Mouse (Mus musculus) A20 (cell line): ENCODE data around the gene Mrtfb.
"Not testable (repeated sequence)": the region's sequence is repeated elsewhere in the genome, so short reads cannot be mapped to it uniquely, and the experiment has no call there.

ENCODE experiments used
- DNase-seq: peaks from one replicate; pipeline ENCODE4 v3.0.0-alpha.2; 2011; ENCODE audit warnings: low read depth, low spot score

The Mrtfb gene

GRCm38 (mm10) chr16:13276258-13276657 lies 20.0 kb downstream of the Mrtfb start:
- DNase-seq: no peak

DNA sequence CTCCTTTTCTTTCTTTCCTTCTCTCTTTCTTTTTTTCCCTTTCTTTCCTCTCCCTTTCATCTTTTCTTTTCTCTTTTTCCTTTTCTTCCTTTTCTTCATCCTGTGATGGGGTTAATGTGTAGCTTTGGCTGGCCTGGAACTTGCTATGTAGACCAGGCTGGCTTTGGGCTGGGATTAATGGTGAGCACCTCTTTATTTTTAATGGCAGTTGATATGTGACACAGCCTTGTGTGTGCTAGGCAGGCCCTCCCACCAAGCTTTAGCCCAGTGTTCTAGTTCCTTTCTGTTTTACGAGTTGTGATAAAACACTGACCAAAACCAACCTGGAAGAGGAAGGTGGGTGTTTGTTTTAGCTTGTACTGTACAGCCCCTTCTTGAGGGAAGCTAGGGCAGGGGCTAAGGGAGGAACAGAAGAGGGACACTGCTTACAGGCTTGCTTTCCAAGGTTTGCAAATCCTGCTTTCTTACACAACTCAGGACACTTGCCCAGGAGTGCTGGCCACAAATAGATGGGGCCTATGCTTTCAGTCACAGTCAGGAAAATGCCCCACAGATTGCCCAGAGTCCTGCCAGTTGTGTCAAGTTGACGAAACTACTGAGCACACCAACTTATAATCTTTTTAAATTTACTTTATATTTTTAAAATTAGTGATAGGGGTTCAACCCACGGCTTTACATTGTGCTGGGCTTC lies 20.6 kb downstream of the Mrtfb start:
- DNase-seq: no peak

GRCm38 (mm10) chr16:13286425-13286824 lies 30.1 kb downstream of the Mrtfb start:
- DNase-seq: peak; percentile 60

- no peak for DNase-seq
Observed at GRCm38 (mm10) chr16:13297860-13298259, 41.6 kb downstream of the Mrtfb start.

DNA sequence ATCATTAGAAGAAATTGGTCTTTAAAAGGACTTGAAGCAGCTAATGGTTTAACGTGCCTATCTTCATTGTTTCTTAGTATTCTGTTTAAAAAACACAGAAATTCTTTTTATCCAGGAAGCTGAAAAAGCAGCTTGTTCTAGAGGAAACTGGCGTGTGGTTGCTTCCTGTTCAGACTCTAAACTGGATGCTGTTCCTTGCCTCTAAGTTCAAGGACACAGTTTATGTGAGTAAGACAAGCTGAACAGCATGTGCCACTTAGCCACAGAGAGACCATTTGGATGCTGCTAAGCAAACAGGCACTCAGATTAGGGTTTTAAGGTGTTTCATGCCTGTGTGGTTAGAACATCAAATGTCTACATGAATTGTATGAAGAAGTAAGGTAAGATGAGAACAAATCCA lies 42.7 kb downstream of the Mrtfb start:
- no peak for DNase-seq

DNA sequence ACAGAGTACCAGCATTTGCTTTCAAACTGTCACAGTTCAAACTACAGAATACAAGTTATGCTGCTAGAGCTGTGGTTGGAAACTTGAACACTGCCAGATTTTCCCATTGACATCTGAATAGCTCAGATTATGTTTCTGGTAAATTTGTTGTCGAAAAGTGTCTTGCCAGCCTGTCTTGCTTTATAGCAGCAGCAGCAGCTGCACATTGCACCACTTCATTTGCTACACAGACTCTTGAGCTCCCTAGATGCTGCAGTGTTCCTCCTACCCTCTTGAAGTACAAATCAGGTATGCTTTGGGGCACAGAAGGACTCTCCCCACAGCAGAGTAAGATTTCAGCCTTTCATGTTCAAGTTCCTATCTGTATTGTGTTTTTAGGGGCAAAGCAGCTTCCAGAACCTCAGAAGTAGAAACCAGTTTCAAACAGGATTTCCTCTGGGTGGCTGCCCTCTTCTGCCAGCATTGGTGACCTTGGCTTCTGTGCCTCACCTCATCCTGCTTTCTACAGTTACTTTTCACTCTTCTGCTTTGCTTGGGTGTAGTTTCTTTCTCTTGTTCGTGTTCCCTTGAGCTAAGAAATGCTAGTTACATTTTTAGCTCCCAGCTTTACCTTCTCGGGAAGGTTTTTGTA lies 49.9 kb downstream of the Mrtfb start:
- DNase-seq: no peak

DNA sequence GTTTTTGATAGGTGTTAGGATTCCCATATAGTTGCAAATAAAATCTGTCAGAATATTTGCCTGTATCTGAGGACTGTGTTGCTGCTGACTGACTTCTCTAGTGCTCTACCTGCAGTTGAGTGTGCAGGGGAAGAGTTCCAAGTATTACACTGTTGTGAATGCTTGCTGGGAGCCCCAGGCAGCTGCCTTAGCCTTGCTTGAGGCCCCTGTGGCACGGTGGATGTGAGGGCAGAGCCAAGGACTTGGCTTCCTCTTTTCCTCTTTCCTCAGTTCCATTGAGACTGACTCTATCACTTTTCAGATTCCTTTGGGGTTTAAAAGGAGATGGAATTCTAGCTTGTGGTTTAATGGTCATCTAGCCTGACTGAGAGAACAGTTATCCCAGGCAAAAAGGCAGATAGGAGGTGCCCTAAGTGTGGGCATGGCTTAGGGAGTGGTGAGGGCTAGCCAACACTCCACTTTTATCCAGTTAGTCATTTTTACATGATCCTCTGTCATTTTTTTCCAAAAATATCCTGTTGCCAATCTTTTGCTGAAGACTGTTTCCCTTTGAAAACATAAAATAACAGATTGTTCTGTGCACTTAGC lies 53.9 kb downstream of the Mrtfb start:
- no peak for DNase-seq

- no peak for DNase-seq
Observed at GRCm38 (mm10) chr16:13311374-13311773, 55.1 kb downstream of the Mrtfb start.

DNA sequence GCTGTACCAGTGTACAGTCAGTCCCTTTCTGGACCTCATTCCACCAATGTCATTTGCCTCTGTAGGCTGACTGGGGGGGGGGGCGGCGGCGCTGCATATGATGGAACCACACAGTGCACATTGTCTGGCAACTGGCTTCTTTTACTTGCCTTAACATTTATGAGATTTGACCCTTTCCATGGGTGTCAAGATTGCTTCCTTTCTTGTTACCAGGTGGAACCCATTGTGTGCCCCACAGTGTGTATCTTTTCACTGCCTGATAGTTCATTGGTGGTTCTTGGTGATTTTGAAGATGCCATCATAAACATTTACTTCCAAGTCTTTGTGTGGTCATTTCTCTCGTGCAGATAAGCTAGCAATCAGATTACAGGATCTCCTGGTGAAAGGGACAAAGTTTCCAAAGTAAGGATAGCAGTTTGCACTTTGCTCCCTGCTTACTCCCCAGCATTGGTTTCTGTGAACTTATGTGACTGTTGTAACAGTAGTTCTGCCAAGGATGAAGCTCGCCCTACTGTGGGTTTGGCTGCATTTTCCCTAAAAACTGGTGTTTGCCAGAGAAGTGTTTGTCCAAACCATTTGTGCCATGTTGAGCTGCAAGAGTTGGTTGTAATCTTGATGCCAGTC lies 56.9 kb downstream of the Mrtfb start:
- DNase-seq: no peak

GRCm38 (mm10) chr16:13323751-13324150 lies 67.5 kb downstream of the Mrtfb start:
- DNase-seq: no peak

DNA sequence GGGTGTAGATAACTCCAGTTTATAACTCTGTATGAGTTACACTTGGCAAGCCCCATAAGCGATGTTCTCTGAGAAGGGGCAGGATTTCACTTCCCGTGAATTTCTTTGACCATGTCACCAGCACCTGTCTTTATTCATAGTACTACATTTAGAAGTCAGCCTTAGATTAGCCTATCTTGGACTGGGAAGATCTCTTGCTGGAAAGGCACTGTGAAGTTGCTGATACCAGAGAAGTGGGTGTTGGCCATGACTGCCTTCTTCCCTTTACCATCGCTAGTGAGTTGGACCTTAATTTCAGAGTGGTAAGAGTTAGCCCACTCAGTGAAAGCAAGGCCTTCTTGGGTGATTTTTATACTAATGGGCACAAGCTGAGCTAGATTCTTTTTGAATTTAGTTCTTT lies 70.3 kb downstream of the Mrtfb start:
- DNase-seq: no peak

GRCm38 (mm10) chr16:13328646-13329045 lies 72.4 kb downstream of the Mrtfb start:
- no peak for DNase-seq

GRCm38 (mm10) chr16:13329640-13330039 lies 73.4 kb downstream of the Mrtfb start:
- DNase-seq: no peak

DNA sequence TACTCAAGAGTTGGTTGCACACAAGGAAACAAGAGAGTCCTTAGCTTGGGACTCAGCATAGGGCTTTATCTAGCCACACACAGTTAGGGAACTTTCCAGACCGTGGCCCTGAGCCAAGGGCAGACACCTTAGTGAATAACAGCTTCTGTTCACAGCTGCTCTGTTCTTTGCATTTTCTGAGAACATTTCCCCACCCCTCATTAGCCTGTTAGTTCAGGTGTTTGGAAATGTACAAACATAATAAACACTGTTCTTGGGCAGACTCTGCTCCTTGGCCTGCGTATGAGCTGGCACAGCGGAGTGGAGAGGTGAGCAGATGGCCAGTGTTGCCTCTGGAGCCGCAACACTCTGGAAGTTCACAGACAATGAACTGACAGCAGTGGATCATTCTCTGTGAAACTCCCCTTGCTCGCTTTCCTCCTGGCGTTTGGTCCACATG lies 74.0 kb downstream of the Mrtfb start:
- DNase-seq: no peak

GRCm38 (mm10) chr16:13331898-13332297 lies 75.6 kb downstream of the Mrtfb start:
- DNase-seq: peak; percentile 9

GRCm38 (mm10) chr16:13332536-13332935 lies 76.3 kb downstream of the Mrtfb start:
- no peak for DNase-seq

GRCm38 (mm10) chr16:13333781-13334341 lies 77.6 kb downstream of the Mrtfb start:
- DNase-seq: no peak

DNA sequence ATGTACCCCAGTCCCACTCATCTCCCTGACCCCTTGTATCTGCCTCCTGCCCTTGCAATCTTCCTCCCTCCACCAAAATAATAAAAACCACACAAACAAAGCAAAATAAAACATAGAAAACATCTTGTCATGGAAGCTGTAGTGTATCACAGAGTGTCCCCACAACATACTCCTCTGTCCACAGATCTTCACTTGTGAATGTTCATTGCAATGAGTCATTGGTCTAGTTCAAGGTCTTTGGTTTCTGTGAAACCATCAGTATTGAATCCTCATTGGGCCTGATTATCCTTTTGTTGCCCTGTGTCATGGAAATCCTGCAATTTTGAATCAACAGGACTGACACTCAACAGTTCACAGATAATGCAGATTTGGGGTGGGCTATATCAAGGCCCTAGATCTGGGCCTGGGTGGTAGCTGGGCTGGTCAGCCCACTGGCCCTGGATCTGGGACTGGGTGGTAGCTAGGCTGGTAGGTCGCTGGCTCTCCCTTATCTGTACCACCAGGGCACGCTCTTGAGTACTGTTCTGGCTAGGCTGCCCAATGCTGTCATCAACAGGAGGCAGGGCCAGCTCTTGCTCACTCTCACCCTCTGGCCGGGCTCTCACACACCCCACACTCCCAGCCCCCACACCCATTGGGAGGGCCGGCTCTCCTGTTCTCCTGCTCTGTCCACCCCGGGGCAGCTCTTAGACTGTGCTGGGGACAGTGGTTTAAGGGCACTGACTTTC lies 80.4 kb downstream of the Mrtfb start:
- DNase-seq: no peak

DNA sequence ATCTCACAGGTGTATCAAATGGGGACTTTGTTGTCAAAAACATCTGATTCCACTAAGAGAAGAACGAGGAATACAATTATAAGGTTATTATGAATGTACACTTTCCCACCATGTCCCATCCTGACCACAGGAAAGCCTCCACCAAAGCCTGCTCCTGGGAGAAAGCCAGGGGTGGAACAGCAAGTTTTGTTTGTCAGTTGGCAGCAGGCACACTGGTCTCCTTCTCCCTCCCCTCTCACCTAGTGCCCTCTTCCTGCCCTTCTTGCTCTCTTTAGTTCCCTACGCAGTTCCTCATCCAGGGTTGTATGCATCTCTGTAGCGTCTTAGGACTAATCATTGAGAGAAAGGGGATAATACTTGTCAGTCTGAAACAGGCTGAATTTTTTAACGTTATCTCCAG lies 81.8 kb downstream of the Mrtfb start:
- no peak for DNase-seq

- DNase-seq: no peak
Observed at GRCm38 (mm10) chr16:13339433-13339832, 83.2 kb downstream of the Mrtfb start.

DNA sequence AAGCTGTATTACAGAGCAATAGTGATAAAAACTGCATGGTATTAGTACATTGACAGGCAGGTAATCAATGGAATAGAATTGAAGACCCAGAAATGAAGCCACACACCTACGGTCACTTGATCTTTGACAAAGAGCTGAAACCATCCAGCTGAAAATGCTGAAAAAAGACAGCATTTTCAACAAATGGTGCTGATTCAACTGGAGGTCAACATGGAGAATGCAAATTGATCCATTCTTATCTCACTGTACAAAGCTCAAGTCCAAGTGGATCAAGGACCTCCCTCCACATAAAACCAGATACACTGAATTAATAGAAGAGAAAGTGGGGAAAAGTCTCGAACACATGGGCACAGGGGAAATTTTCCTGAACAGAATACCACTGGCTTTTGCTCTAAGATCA lies 89.5 kb downstream of the Mrtfb start:
- DNase-seq: not testable (repeated sequence)

- DNase-seq: no peak
Observed at GRCm38 (mm10) chr16:13350729-13351128, 94.4 kb downstream of the Mrtfb start.
